Mouse (Mus musculus): ENCODE measurements at regions not wholly inside any gene's neighbourhood (a gene's known extent, or its start where the extent isn't known, plus 50 kb on each side); places are given as distances from the start of the nearest gene placed in this dataset.
A peak's percentile ranks its signal among the peaks of the same experiment; 100 is the strongest.

DNA sequence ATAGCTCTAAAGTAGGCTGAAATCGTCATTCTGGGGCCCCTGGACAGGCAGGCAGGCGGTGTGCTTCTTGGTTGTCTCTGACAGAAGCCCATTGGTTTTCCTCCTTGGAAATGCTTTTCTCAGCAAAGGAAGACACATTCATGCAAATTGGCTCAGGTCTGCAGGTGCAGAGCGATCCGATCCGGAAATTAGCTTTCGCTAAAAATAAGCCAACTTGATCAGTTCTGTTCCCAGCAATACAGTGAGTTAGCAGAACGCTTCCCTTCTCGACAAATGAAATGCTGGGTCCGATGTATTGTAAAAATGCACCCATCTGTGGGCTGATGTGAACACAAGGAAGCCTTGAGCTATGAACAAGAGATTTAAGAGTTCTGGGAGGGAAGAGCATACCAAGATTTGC lies 66.2 kb upstream of the Lipc start:
- TF ChIP-seq POLR2A (IDR thresholded peaks at IDR 0.05; ENCODE audit: insufficient read depth, low read depth, low read length) (no peak), CTCF (IDR thresholded peaks at IDR 0.05; ENCODE audit: insufficient read depth, low read depth, low read length) (no peak)
- Histone ChIP-seq H3K4me3 (ENCODE audit: insufficient read depth, low read depth, low read length) (no peak overlapping the region), H3K27ac (ENCODE audit: insufficient read depth, low read depth, low read length) (no peak overlapping the region), H3K4me1 (ENCODE audit: control insufficient read depth, insufficient read depth, low read length) (peaks cover 5% of the 10 kb centered on the region)
- 32% methylated on average over 9 of the region's 9 CpGs for WGBS

DNA sequence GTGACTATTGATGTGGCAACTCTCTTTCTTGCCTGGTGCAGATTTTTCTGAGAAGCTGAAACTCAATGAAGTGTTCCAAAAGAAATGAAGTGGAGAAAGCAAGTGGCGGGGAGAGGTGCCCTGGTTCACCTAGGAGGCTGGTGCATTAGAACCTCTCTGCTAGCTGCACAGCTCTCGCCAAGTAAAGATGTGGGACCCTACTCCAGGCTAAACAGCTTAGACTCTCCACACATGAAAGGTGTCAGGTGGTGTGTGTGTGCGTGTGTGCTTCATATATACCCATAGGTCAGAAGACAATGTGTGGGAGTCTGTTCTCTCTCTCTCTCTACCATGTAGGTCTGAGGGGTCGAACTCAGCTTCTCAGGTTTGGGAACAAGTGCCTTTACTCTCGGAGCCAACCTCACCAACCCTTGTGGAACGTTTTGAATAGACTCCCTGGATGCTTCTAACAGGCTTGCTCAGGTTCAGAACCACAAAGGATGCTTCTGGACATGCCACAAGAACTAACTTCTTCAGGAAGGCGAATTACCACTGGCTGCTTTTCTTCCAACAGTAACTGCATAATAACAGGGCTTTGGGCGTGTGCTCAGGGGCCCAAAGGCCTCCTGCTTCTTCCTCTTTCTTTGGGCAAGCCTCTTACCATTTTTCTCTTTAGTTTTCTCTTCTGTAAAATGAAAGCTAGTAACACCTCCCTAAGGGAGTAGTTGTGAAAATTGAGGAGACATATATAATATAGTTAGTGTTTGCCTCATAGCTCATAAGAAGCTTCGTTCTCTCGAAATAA lies 65.6 kb upstream of the Lipc start:
- TF ChIP-seq CTCF (IDR thresholded peaks at IDR 0.05; ENCODE audit: insufficient read depth, low read depth, low read length) (no peak), POLR2A (IDR thresholded peaks at IDR 0.05; ENCODE audit: insufficient read depth, low read depth, low read length) (no peak)

DNA sequence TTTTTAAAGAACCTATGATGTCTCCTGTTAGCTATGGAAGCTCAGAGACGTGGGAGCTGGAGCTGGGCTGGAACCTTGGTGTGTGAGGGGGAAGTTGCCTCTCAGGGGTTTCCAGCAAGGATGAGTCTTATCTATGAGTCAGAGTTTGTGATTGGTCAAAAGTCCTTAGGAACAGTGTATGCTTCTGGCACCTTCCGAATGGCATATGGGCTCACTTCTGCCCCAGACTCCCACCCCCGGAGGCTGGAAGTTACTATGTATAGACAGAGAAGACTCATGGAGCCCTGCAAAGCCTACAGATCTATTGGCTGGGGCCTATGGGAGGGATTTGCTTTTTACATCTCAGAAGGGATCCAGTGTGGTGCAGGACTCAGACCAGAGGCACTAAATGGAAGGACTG lies 63.9 kb upstream of the Lipc start:
- H3K4me3 ChIP-seq (ENCODE audit: insufficient read depth, low read depth, low read length): no peak overlapping the region
- peaks cover 9% of the 10 kb centered on the region for H3K4me1 ChIP-seq (ENCODE audit: control insufficient read depth, insufficient read depth, low read length)
- WGBS: 49% methylated on average over 3 of the region's 3 CpGs
- H3K27ac ChIP-seq (ENCODE audit: insufficient read depth, low read depth, low read length): 0 out of 2 replicates have a peak overlapping the region, but pooled peaks have one; percentile 51
- TF ChIP-seq POLR2A (IDR thresholded peaks at IDR 0.05; ENCODE audit: insufficient read depth, low read depth, low read length) (no peak), CTCF (IDR thresholded peaks at IDR 0.05; ENCODE audit: insufficient read depth, low read depth, low read length) (no peak)

More for the DNA sequence above, 65.6 kb upstream of the Lipc start:
- Histone ChIP-seq H3K27ac (ENCODE audit: insufficient read depth, low read depth, low read length) (no peak overlapping the region), H3K4me1 (ENCODE audit: control insufficient read depth, insufficient read depth, low read length) (peaks cover 9% of the 10 kb centered on the region), H3K4me3 (ENCODE audit: insufficient read depth, low read depth, low read length) (no peak overlapping the region)
- 73% methylated on average over 10 of the region's 10 CpGs for WGBS

DNA sequence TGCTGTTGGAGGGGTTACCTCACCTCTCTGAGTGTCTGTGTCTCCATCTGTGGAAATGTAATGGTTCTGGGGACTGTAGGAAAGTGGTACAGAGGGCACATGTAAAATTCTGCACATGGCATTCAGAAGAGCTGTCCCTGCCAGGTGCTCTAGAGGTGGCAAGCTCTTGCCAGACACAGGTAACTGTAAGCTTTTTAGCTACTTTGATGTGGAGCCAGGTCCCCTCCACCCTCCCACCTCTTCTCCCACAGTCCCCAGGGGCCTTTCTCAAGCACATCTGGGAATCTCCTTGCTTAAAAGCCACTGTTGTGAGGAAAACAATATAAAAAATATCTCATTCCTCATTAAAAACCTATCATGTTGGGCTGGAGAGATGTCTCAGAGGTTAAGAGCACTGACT lies 63.4 kb upstream of the Lipc start:
- Histone ChIP-seq H3K27ac (ENCODE audit: insufficient read depth, low read depth, low read length) (no peak overlapping the region), H3K4me1 (ENCODE audit: control insufficient read depth, insufficient read depth, low read length) (peaks cover 9% of the 10 kb centered on the region), H3K4me3 (ENCODE audit: insufficient read depth, low read depth, low read length) (no peak overlapping the region)
- TF ChIP-seq POLR2A (IDR thresholded peaks at IDR 0.05; ENCODE audit: insufficient read depth, low read depth, low read length) (no peak), CTCF (IDR thresholded peaks at IDR 0.05; ENCODE audit: insufficient read depth, low read depth, low read length) (no peak)

DNA sequence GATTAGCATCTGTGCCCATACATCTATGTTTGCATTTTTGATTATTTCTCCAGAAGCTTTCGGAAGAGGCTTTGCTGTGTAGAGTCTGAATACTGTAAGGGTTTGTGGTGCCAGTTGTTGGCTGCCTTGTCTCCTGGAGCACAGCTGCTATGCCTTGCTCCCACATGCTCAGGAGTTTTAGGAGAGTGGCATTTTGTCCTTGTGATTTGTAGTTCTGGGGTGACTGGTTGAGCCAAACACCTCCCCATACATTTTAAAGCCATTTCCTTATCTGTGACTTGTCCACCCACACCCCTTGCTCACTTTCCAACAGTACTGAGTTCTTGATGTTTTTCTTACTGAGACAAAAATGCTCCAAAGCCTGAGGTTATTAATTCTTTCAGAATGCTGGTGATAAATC lies 60.4 kb upstream of the Lipc start:
- 48% methylated on average over 1 of the region's 1 CpGs for WGBS
- H3K4me3 ChIP-seq (ENCODE audit: insufficient read depth, low read depth, low read length): no peak overlapping the region
- H3K4me1 ChIP-seq (ENCODE audit: control insufficient read depth, insufficient read depth, low read length): peaks cover 7% of the 10 kb centered on the region
- peak overlapping the region; percentile 32; the same call in 1 of the 2 replicates for H3K27ac ChIP-seq (ENCODE audit: insufficient read depth, low read depth, low read length)
- TF ChIP-seq POLR2A (IDR thresholded peaks at IDR 0.05; ENCODE audit: insufficient read depth, low read depth, low read length) (no peak), CTCF (IDR thresholded peaks at IDR 0.05; ENCODE audit: insufficient read depth, low read depth, low read length) (no peak)

DNA sequence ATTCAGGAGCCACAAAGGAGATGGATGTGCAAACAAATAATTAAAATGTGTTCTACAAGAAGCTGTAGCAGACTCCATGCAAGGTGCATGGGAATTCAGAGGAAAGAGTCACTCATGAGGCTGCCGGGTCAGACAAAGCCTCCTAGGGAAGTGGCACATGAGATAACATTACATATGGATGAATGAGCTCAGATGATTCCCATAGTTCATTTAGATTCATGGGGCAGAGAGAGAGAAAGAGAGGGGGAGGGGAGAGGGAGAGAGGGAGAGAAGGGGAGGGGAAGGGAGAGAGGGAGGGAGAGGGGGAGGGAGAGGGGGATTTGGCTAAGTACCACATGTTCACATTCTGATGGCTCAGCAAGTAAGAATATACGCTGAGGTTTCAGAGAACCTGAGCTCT lies 52.6 kb upstream of the Lipc start:
- peaks cover 9% of the 10 kb centered on the region for H3K4me1 ChIP-seq (ENCODE audit: control insufficient read depth, insufficient read depth, low read length)
- TF ChIP-seq POLR2A (IDR thresholded peaks at IDR 0.05; ENCODE audit: insufficient read depth, low read depth, low read length) (no peak), CTCF (IDR thresholded peaks at IDR 0.05; ENCODE audit: insufficient read depth, low read depth, low read length) (no peak)
- WGBS: 77% methylated on average over 2 of the region's 2 CpGs
- no peak overlapping the region for H3K4me3 ChIP-seq (ENCODE audit: insufficient read depth, low read depth, low read length)
- H3K27ac ChIP-seq (ENCODE audit: insufficient read depth, low read depth, low read length): no peak overlapping the region

Data from olfactory bulb, adult 2 months (tissue).